Mouse (Mus musculus): ENCODE measurements at regions not wholly inside any gene's neighbourhood (a gene's known extent, or its start where the extent isn't known, plus 50 kb on each side); places are given as distances from the start of the nearest gene placed in this dataset.
A peak's percentile ranks its signal among the peaks of the same experiment; 100 is the strongest.
"Not testable (repeated sequence)": the region's sequence is repeated elsewhere in the genome, so short reads cannot be mapped to it uniquely, and the experiment has no call there.

GRCm38 (mm10) chr6:50821401-50822235 is 167.4 kb upstream of the Npvf start:
- DNase-seq (ENCODE audit: low spot score in 2 of 2) = no peak

DNA sequence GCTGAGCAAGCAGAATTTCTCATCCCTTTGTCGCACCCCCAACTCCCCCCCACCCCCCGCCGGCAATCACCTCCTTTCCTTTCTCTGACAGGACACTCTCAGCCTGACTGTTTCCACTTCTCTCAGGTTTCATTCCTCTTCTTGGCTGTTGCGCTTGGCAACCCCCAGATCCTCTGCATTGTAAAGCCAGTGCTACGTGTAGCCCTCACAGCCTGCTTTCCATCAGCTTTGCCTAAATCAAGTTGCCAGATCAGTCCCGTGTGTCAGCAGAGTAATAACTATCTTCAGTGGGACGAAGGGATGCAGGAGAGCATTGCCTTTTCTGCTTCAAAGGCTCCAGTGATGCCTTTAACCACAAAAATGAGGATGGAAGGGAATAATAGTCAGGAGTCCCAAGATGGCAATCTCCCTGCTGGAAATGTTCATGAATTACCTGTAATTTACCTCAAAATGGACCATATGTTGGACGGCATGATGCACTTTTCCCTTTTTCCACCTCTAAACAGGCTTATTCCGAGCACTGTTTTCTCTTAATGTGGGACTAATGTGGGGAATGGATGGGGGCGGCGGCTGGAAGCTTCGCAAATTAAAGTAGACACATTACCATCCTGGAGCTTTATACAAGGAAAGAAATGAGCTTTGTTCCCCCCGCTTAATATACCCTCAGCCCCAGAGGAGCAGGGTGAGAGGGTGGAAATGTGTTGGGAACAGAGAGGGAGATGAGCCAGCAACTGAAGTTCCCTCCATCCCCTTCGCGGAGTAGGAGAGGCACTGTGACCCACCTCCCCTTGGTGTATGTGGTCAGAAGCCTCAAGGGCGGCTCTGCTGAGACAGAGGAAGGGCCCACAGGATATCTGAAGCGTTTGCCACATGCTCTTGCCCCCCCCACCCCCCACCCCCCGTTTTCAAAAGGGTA is 168.3 kb upstream of the Npvf start:
- DNase-seq (ENCODE audit: low spot score in 2 of 2) = no peak

- no peak for DNase-seq (ENCODE audit: low spot score in 2 of 2)
Measured at GRCm38 (mm10) chr6:50823220-50823910, 169.1 kb upstream of the Npvf start.

DNA sequence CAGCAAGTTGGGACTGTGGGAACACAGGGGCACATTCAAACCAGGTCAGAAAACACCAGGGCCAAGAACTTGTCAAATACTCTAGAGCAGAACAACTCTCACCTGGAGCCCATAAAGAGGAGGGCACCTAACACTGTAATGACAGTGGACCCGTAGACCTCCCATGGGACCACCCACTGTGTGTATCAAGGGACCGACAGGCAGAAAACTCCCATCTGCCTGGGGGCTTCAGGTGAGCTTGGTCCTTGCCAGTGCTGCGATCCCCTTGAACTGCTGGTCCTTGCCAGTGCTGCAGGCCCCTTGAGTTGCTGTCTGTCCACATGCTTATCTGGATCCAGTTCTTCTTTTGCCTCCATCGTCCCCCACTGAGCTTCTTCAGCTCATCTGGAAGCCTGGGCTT is 170.2 kb upstream of the Npvf start:
- DNase-seq (ENCODE audit: low spot score in 2 of 2) = no peak

GRCm38 (mm10) chr6:50831725-50832124 is 177.5 kb upstream of the Npvf start:
- DNase-seq (ENCODE audit: low spot score in 2 of 2) = no peak

- DNase-seq (ENCODE audit: low spot score in 2 of 2) = no peak
Measured at GRCm38 (mm10) chr6:50835997-50836625, 181.9 kb upstream of the Npvf start.

GRCm38 (mm10) chr6:50840826-50841225 is 186.6 kb upstream of the Npvf start:
- no peak for DNase-seq (ENCODE audit: low spot score in 2 of 2)

- DNase-seq (ENCODE audit: low spot score in 2 of 2) = not testable (repeated sequence)
Measured at GRCm38 (mm10) chr6:50845246-50845645, 191.0 kb upstream of the Npvf start.

GRCm38 (mm10) chr6:50846740-50847516 is 192.7 kb upstream of the Npvf start:
- no peak for DNase-seq (ENCODE audit: low spot score in 2 of 2)

- no peak for DNase-seq (ENCODE audit: low spot score in 2 of 2)
Measured at GRCm38 (mm10) chr6:50847548-50847947, 193.3 kb upstream of the Npvf start.

DNA sequence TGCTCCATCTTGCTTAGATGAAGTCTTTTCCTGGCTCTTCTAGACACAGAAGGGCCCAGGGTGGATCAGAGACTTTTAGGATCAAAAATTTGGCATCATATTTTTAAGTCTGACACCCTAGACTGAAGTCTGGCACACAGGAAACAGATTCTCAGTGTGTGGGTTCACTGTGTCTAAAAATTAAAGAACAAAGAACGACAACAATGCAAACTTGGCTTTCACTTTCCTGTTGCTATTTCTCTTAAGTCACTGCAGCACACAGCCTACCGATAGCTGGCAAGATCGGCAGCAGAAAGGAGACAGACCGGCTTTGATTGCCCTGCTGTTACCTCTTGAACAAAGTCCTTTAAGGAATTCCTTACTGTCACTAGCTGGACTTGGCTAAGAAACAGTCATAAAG is 204.9 kb upstream of the Npvf start:
- DNase-seq (ENCODE audit: low spot score in 2 of 2) = no peak

DNA sequence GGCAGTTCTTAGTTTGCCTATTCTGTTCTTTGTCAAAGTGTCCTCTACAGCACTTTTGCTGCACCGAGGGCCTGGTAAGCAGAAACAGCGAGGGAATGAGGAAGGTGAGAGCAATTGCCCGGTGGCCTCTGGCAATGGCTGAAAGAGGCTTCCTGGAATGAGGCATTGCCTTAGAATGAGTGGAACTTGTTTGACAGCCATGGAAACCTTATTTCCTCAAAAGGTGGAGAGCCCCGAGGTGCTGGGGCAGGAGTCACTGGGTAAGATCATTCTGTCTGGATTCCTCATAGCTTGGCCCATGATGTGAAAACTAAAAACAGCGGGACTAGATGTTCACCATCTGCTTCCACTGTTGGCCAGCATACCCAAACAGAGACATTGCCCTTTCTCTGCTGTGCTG is 223.8 kb upstream of the Npvf start:
- DNase-seq (ENCODE audit: low spot score in 2 of 2) = no peak

GRCm38 (mm10) chr6:50882298-50882697 is 228.1 kb upstream of the Npvf start:
- DNase-seq (ENCODE audit: low spot score in 2 of 2) = no peak

DNA sequence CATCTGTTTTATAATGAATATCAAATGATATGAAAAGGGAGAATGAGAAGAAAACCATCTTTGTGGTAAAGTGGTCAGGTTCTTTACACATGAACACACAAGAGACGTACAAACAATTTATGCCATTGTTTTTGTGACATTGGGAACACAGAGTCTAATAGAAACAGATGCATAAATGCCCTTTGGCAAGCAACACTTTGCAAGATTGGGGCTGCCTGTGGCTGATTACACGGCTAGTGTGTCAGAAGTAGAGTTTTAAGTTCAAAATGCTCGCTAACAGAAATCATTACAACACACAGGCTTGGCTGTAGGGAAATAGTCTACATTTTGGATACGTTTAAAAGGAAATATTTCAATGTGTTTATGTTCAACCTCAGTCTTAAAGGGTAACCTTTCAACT is 228.5 kb upstream of the Npvf start:
- no peak for DNase-seq (ENCODE audit: low spot score in 2 of 2)

DNA sequence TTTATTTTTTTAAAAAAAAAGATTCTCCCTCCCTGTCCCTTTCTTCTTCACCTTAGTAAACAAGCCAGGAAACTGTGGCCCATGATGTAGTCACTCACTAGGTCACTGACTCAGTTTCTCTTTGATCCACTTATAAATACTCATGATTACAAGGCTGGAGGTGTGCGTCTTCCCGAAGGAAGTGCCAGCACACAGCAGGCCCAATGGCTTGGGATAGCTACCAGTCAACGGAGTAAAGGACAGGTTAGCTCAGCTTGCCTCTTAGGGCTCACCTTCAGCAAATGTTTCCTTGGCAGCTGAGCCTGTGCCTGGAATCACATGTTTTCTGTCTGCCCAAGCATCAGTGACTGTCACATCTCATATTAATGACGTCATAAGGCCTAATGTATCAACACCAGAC is 230.8 kb upstream of the Npvf start:
- DNase-seq (ENCODE audit: low spot score in 2 of 2) = no peak

DNA sequence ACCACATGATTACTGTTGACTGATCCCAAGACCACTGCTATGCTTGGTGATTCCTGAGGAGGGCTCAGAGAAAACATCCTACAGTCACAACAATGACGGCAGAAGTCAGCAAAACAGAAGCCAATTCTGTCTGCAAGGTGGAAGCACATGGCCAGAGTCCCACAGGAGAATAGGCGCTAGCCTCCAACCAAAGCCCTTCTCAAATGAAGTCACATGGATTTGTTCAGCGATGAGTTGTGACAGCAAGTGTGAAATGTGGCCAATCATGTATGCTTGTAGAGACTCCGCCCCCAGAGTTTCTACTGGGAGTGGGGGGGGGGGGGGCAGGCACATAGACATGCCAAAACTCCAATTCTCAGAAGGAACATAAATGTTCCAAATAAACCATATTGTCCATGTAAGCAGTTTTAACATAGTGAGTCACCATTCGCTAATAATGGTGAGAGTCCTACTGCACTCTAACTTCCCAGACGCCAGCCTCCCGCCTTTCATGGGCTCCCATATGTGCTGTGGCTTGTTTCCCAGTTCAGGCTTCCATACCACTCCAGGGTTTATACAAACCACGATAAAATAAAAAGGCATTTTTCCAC is 231.6 kb upstream of the Npvf start:
- DNase-seq (ENCODE audit: low spot score in 2 of 2) = no peak

GRCm38 (mm10) chr6:50890370-50891204 is 236.3 kb upstream of the Npvf start:
- DNase-seq (ENCODE audit: low spot score in 2 of 2) = peak; percentile 76 to 82

GRCm38 (mm10) chr6:50891205-50891526 is 236.9 kb upstream of the Npvf start:
- DNase-seq (ENCODE audit: low spot score in 2 of 2) = no peak

DNA sequence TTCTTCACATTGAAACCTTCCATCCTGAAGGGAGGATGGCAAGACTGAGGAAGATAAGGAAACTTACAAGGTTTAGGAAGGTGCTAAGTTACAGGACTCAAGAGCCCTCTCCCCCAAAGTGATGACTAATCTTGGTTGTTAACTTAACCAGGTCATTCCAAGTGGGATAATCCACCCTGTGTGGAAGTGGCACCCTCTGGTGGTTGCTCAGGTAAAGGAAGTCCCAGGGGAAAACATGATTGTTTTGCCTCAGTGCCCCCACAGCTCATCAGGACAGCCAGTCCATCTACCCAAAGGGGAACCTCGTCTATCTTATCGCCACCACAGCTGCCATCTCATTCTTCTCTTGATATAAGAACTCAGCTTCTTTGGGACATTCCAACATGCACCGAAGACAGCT is 244.6 kb upstream of the Npvf start:
- no peak for DNase-seq (ENCODE audit: low spot score in 2 of 2)

All from layer of hippocampus, postnatal 14 days (tissue).